Mouse (Mus musculus) forebrain, embryonic 15.5 days (tissue): ENCODE data around the gene Plppr2. TPM values are rescaled to one million over a fixed set of nuclear protein-coding genes. Genes with fewer than 3 reads are reported as not detected.

ENCODE experiments used
- ATAC-seq: fragments of 200-750 bp; cut with Nextera tagmentation; replicated peaks from 2 replicates; pipeline ENCODE4 v1.8.0; 2017; ENCODE audit warnings: mild to moderate bottlenecking, moderate TSS enrichment, moderate library complexity
- H3K27ac ChIP-seq: fragments of 300-500 bp; sonication (generic); replicated peaks from 2 replicates; pipeline ENCODE4 v1.5.1; 2015; ENCODE audit warnings: mild to moderate bottlenecking, inconsistent platforms
- H3K27me3 ChIP-seq: fragments of 300-500 bp; sonication (generic); 2 replicates; pipeline ENCODE4 v1.6.1; 2015; ENCODE audit warnings: inconsistent platforms
- H3K36me3 ChIP-seq: fragments of 300-500 bp; sonication (generic); 2 replicates; pipeline ENCODE4 v1.6.1; 2015; ENCODE audit warnings: mild to moderate bottlenecking, inconsistent platforms
- H3K4me1 ChIP-seq: fragments of 300-500 bp; sonication (generic); 2 replicates; pipeline ENCODE4 v1.6.1; 2015; ENCODE audit warnings: inconsistent platforms
- H3K4me2 ChIP-seq: fragments of 300-500 bp; sonication (generic); replicated peaks from 2 replicates; pipeline ENCODE4 v1.6.1; 2015; ENCODE audit warnings: mild to moderate bottlenecking, inconsistent platforms
- H3K4me3 ChIP-seq: fragments of 300-500 bp; sonication (generic); 2 replicates; pipeline ENCODE4 v1.5.1; 2015; ENCODE audit warnings: mild to moderate bottlenecking, inconsistent platforms
- H3K9ac ChIP-seq: fragments of 300-500 bp; sonication (generic); replicated peaks from 2 replicates; pipeline ENCODE4 v1.6.1; 2015; ENCODE audit warnings: mild to moderate bottlenecking, inconsistent platforms
- H3K9me3 ChIP-seq: fragments of 300-500 bp; sonication (generic); 2 replicates; pipeline ENCODE4 v1.6.1; 2016; ENCODE audit warnings: inconsistent platforms
- WGBS: fragments of 180-500 bp; shearing (Covaris S2); methylation state at CpG from one replicate; pipeline ENCODE4 v1.1.7; 2015; ENCODE audit warnings: mixed read lengths; 5-methylcytosine and 5-hydroxymethylcytosine counted together
- polyA plus RNA-seq: library from polyadenylated mRNA; unstranded; fragments of >200 nt; fragmentation: Nextera tagmentation; extraction: Ambion mirVana; gene quantifications from 2 replicates; pipeline ENCODE4 v1.2.1, GENCODE M21; 2015

The Plppr2 gene
- polyA plus RNA-seq, 1 experiment from 2014 or later, result 73.0 TPM

GRCm38 (mm10) chr9:21953600-21953999 is 16.8 kb downstream of the Plppr2 start:
- Histone ChIP-seq H3K36me3 (0 out of 2 replicates have a peak, but pooled peaks cover 2% of the 10 kb centered on the region), H3K27ac (peak overlapping the region; percentile 71), H3K9me3 (no peaks in the 10 kb centered on the region), H3K4me2 (peak overlapping the region; percentile 14; the same call in 1 of the 2 replicates), H3K4me3 (no peak overlapping the region), H3K4me1 (peaks cover 22% of the 10 kb centered on the region), H3K27me3 (0 out of 2 replicates have a peak, but pooled peaks cover 3% of the 10 kb centered on the region), H3K9ac (no peak overlapping the region)
- peak; percentile 2; the same call in 1 of the 2 replicates for ATAC-seq
- WGBS, result 4% methylated on average over 3 of the region's 3 CpGs

- Histone ChIP-seq H3K36me3 (0 out of 2 replicates have a peak, but pooled peaks cover 3% of the 10 kb centered on the region), H3K9ac (no peak overlapping the region), H3K4me2 (peak overlapping the region; percentile 68; the same call in 1 of the 2 replicates), H3K27ac (0 out of 2 replicates have a peak overlapping the region, but pooled peaks have one; percentile 97), H3K4me3 (peak overlapping the region; percentile 81; the same call in 1 of the 2 replicates), H3K4me1 (peaks cover 22% of the 10 kb centered on the region), H3K9me3 (no peaks in the 10 kb centered on the region), H3K27me3 (peaks cover 4% of the 10 kb centered on the region; the same call in 1 of the 2 replicates)
- ATAC-seq, result no peak
- 78% methylated on average over 3 of the region's 3 CpGs for WGBS
Observed at GRCm38 (mm10) chr9:21954635-21955034, 17.8 kb downstream of the Plppr2 start.

GRCm38 (mm10) chr9:21955225-21955569 is 18.4 kb downstream of the Plppr2 start:
- 3% methylated on average over 18 of the region's 18 CpGs for WGBS
- peak; percentile 66 for ATAC-seq

GRCm38 (mm10) chr9:21955570-21956281 is 18.9 kb downstream of the Plppr2 start, which contains the start of gene Swsap1:
Gene Swsap1, plus strand, starts transcription at chr9:21955755.
- Histone ChIP-seq H3K36me3 (0 out of 2 replicates have a peak, but pooled peaks cover 3% of the 10 kb centered on the region), H3K4me1 (peaks cover 25% of the 10 kb centered on the region), H3K27ac (peak within 1 kb of the TSS; percentile 97), H3K4me3 (peak within 1 kb of the TSS; percentile 81), H3K27me3 (peaks cover 15% of the 10 kb centered on the region), H3K9me3 (no peaks in the 10 kb centered on the region), H3K9ac (peak within 1 kb of the TSS; percentile 89), H3K4me2 (peak within 1 kb of the TSS; percentile 68)
- WGBS, result under 1% methylated on average over 53 of the region's 54 CpGs
- ATAC-seq, result peak; percentile 98

More at GRCm38 (mm10) chr9:21955225-21955569, 18.4 kb downstream of the Plppr2 start:
- Histone ChIP-seq H3K4me2 (peak overlapping the region; percentile 68), H3K9ac (peak overlapping the region; percentile 89), H3K4me3 (peak overlapping the region; percentile 81), H3K4me1 (peaks cover 22% of the 10 kb centered on the region), H3K27ac (peak overlapping the region; percentile 97), H3K9me3 (no peaks in the 10 kb centered on the region), H3K27me3 (peaks cover 10% of the 10 kb centered on the region; the same call in 1 of the 2 replicates), H3K36me3 (0 out of 2 replicates have a peak, but pooled peaks cover 3% of the 10 kb centered on the region)

GRCm38 (mm10) chr9:21958372-21958771 is 21.5 kb downstream of the Plppr2 start:
- Histone ChIP-seq H3K9ac (no peak overlapping the region), H3K9me3 (no peaks in the 10 kb centered on the region), H3K4me1 (peaks cover 37% of the 10 kb centered on the region), H3K27me3 (peaks cover 42% of the 10 kb centered on the region), H3K4me3 (no peak overlapping the region), H3K4me2 (no peak overlapping the region), H3K27ac (no peak overlapping the region), H3K36me3 (0 out of 2 replicates have a peak, but pooled peaks cover 3% of the 10 kb centered on the region)
- 91% methylated on average over 5 of the region's 5 CpGs for WGBS
- no peak for ATAC-seq

GRCm38 (mm10) chr9:21959244-21959643 is 22.4 kb downstream of the Plppr2 start:
- Histone ChIP-seq H3K9me3 (no peaks in the 10 kb centered on the region), H3K4me3 (no peak overlapping the region), H3K4me2 (no peak overlapping the region), H3K4me1 (peaks cover 33% of the 10 kb centered on the region), H3K27me3 (peaks cover 51% of the 10 kb centered on the region), H3K36me3 (0 out of 2 replicates have a peak, but pooled peaks cover 3% of the 10 kb centered on the region), H3K27ac (no peak overlapping the region), H3K9ac (no peak overlapping the region)
- WGBS, result 87% methylated on average over 7 of the region's 7 CpGs
- no peak for ATAC-seq

GRCm38 (mm10) chr9:21960135-21960534 is 23.3 kb downstream of the Plppr2 start:
- peaks cover 51% of the 10 kb centered on the region for H3K27me3 ChIP-seq
- H3K9me3 ChIP-seq, result no peaks in the 10 kb centered on the region
- H3K4me2 ChIP-seq, result no peak overlapping the region
- H3K36me3 ChIP-seq, result 0 out of 2 replicates have a peak, but pooled peaks cover 3% of the 10 kb centered on the region
- H3K27ac ChIP-seq, result no peak overlapping the region
- H3K4me1 ChIP-seq, result peaks cover 27% of the 10 kb centered on the region
- WGBS, result 50% methylated on average over 9 of the region's 9 CpGs
- H3K9ac ChIP-seq, result no peak overlapping the region
- no peak for ATAC-seq
- no peak overlapping the region for H3K4me3 ChIP-seq

GRCm38 (mm10) chr9:21960558-21961208 is 23.9 kb downstream of the Plppr2 start:
- Histone ChIP-seq H3K9ac (no peak overlapping the region), H3K4me3 (no peak overlapping the region), H3K36me3 (0 out of 2 replicates have a peak, but pooled peaks cover 3% of the 10 kb centered on the region), H3K4me1 (peaks cover 27% of the 10 kb centered on the region), H3K9me3 (no peaks in the 10 kb centered on the region), H3K27ac (no peak overlapping the region), H3K27me3 (peaks cover 51% of the 10 kb centered on the region), H3K4me2 (no peak overlapping the region)
- no peak for ATAC-seq
- 12% methylated on average over 26 of the region's 26 CpGs for WGBS

- Histone ChIP-seq H3K9ac (no peak overlapping the region), H3K9me3 (no peaks in the 10 kb centered on the region), H3K4me3 (peak overlapping the region; percentile 39), H3K36me3 (0 out of 2 replicates have a peak, but pooled peaks cover 3% of the 10 kb centered on the region), H3K4me1 (peaks cover 24% of the 10 kb centered on the region), H3K27ac (no peak overlapping the region), H3K4me2 (peak overlapping the region; percentile 58), H3K27me3 (peaks cover 51% of the 10 kb centered on the region)
- no peak for ATAC-seq
- 2% methylated on average over 35 of the region's 35 CpGs for WGBS
Observed at GRCm38 (mm10) chr9:21961366-21961980, 24.6 kb downstream of the Plppr2 start.

GRCm38 (mm10) chr9:21962010-21962409 is 25.2 kb downstream of the Plppr2 start:
- H3K27ac ChIP-seq, result no peak overlapping the region
- peaks cover 20% of the 10 kb centered on the region for H3K4me1 ChIP-seq
- H3K9me3 ChIP-seq, result no peaks in the 10 kb centered on the region
- H3K4me3 ChIP-seq, result peak overlapping the region; percentile 39
- 0 out of 2 replicates have a peak, but pooled peaks cover 3% of the 10 kb centered on the region for H3K36me3 ChIP-seq
- ATAC-seq, result peak; percentile 42
- WGBS, result 0% methylated on average over 15 of the region's 15 CpGs
- peaks cover 51% of the 10 kb centered on the region for H3K27me3 ChIP-seq
- peak overlapping the region; percentile 58 for H3K4me2 ChIP-seq
- H3K9ac ChIP-seq, result peak overlapping the region; percentile 18; the same call in 1 of the 2 replicates

- Histone ChIP-seq H3K9ac (peak overlapping the region; percentile 18; the same call in 1 of the 2 replicates), H3K9me3 (no peaks in the 10 kb centered on the region), H3K4me2 (peak overlapping the region; percentile 58), H3K4me1 (peaks cover 20% of the 10 kb centered on the region), H3K36me3 (0 out of 2 replicates have a peak, but pooled peaks cover 3% of the 10 kb centered on the region), H3K27ac (no peak overlapping the region), H3K27me3 (peaks cover 51% of the 10 kb centered on the region), H3K4me3 (peak overlapping the region; percentile 39)
- 4% methylated on average over 34 of the region's 34 CpGs for WGBS
- peak; percentile 74 for ATAC-seq
Observed at GRCm38 (mm10) chr9:21962416-21963059, 25.7 kb downstream of the Plppr2 start.
